Mouse (Mus musculus): ENCODE measurements at regions not wholly inside any gene's neighbourhood (a gene's known extent, or its start where the extent isn't known, plus 50 kb on each side); places are given as distances from the start of the nearest gene placed in this dataset.

GRCm38 (mm10) chr13:78482929-78483759, 283.6 kb upstream of the Nr2f1 start:
- Histone ChIP-seq H3K36me3 (ENCODE audit: control insufficient read depth, insufficient read depth, low read length, poor library complexity, severe bottlenecking) (no peaks in the 10 kb centered on the region), H3K9ac (ENCODE audit: insufficient read depth, low read depth, low read length, poor library complexity, severe bottlenecking) (no peak overlapping the region), H3K27ac (ENCODE audit: insufficient read depth, low read depth, low read length, poor library complexity, severe bottlenecking) (no peak overlapping the region), H3K4me3 (ENCODE audit: insufficient read depth in 1 of 2, low read depth in 1 of 2, low read length in 2 of 2, poor library complexity in 1 of 2, severe bottlenecking in 1 of 2) (no peak overlapping the region), H3K4me1 (ENCODE audit: control insufficient read depth in 2 of 2, insufficient read depth in 2 of 2, low read length in 2 of 2, poor library complexity in 1 of 2) (no peaks in the 10 kb centered on the region), H3K9me3 (ENCODE audit: control insufficient read depth, insufficient read depth, low read depth, low read length) (no peaks in the 10 kb centered on the region)
- TF ChIP-seq MAFK (IDR thresholded peaks at IDR 0.05; ENCODE audit: insufficient read depth, low read depth, low read length) = peak; percentile 99
- no peak for TF ChIP-seq ZNF384 (IDR thresholded peaks at IDR 0.05; ENCODE audit: low read depth, low read length)
- no peak for DNase-seq (ENCODE audit: low read depth, low spot score)
- in situ Hi-C loops (cut with MboI; ENCODE audit: low sequenced_read_pairs in 2 of 2, unreplicated experiment in 2 of 2) = no loop called here

- Histone ChIP-seq H3K4me1 (ENCODE audit: control insufficient read depth in 2 of 2, insufficient read depth in 2 of 2, low read length in 2 of 2, poor library complexity in 1 of 2) (no peaks in the 10 kb centered on the region), H3K9me3 (ENCODE audit: control insufficient read depth, insufficient read depth, low read depth, low read length) (no peaks in the 10 kb centered on the region), H3K4me3 (ENCODE audit: insufficient read depth in 1 of 2, low read depth in 1 of 2, low read length in 2 of 2, poor library complexity in 1 of 2, severe bottlenecking in 1 of 2) (no peak overlapping the region), H3K9ac (ENCODE audit: insufficient read depth, low read depth, low read length, poor library complexity, severe bottlenecking) (no peak overlapping the region), H3K27ac (ENCODE audit: insufficient read depth, low read depth, low read length, poor library complexity, severe bottlenecking) (no peak overlapping the region), H3K36me3 (ENCODE audit: control insufficient read depth, insufficient read depth, low read length, poor library complexity, severe bottlenecking) (no peaks in the 10 kb centered on the region)
- in situ Hi-C loops (cut with MboI; ENCODE audit: low sequenced_read_pairs in 2 of 2, unreplicated experiment in 2 of 2) = no loop called here
- no peak for DNase-seq (ENCODE audit: low read depth, low spot score)
- TF ChIP-seq ZNF384 (IDR thresholded peaks at IDR 0.05; ENCODE audit: low read depth, low read length) (no peak), ZC3H11A (IDR thresholded peaks at IDR 0.05; ENCODE audit: borderline replicate concordance, low read depth, low read length) (no peak), MAFK (IDR thresholded peaks at IDR 0.05; ENCODE audit: insufficient read depth, low read depth, low read length) (no peak), HCFC1 (IDR thresholded peaks at IDR 0.05; ENCODE audit: borderline replicate concordance, insufficient read depth, low read length) (no peak), CHD2 (IDR thresholded peaks at IDR 0.05; ENCODE audit: low read depth, low read length) (no peak)
Measured at GRCm38 (mm10) chr13:78451333-78452070, 251.9 kb upstream of the Nr2f1 start.

GRCm38 (mm10) chr13:78446726-78447031, 247.1 kb upstream of the Nr2f1 start:
- TF ChIP-seq ZNF384 (IDR thresholded peaks at IDR 0.05; ENCODE audit: low read depth, low read length) = no peak
- TF ChIP-seq ZC3H11A (IDR thresholded peaks at IDR 0.05; ENCODE audit: borderline replicate concordance, low read depth, low read length) = no peak
- TF ChIP-seq MAFK (IDR thresholded peaks at IDR 0.05; ENCODE audit: insufficient read depth, low read depth, low read length) = no peak
- no peak for TF ChIP-seq CHD2 (IDR thresholded peaks at IDR 0.05; ENCODE audit: low read depth, low read length)
- no peak for TF ChIP-seq HCFC1 (IDR thresholded peaks at IDR 0.05; ENCODE audit: borderline replicate concordance, insufficient read depth, low read length)
- no peaks in the 10 kb centered on the region for H3K36me3 ChIP-seq (ENCODE audit: control insufficient read depth, insufficient read depth, low read length, poor library complexity, severe bottlenecking)
- in situ Hi-C loops (cut with MboI; ENCODE audit: low sequenced_read_pairs in 2 of 2, unreplicated experiment in 2 of 2) = no loop called here

GRCm38 (mm10) chr13:78445891-78446725, 246.6 kb upstream of the Nr2f1 start:
- H3K36me3 ChIP-seq (ENCODE audit: control insufficient read depth, insufficient read depth, low read length, poor library complexity, severe bottlenecking) = no peaks in the 10 kb centered on the region
- TF ChIP-seq ZC3H11A (IDR thresholded peaks at IDR 0.05; ENCODE audit: borderline replicate concordance, low read depth, low read length) (no peak), CHD2 (IDR thresholded peaks at IDR 0.05; ENCODE audit: low read depth, low read length) (no peak), HCFC1 (IDR thresholded peaks at IDR 0.05; ENCODE audit: borderline replicate concordance, insufficient read depth, low read length) (no peak), ZNF384 (IDR thresholded peaks at IDR 0.05; ENCODE audit: low read depth, low read length) (no peak), MAFK (IDR thresholded peaks at IDR 0.05; ENCODE audit: insufficient read depth, low read depth, low read length) (no peak)
- in situ Hi-C loops (cut with MboI; ENCODE audit: low sequenced_read_pairs in 2 of 2, unreplicated experiment in 2 of 2) = no loop called here
- no peak overlapping the region for H3K27ac ChIP-seq (ENCODE audit: insufficient read depth, low read depth, low read length, poor library complexity, severe bottlenecking)
- no peaks in the 10 kb centered on the region for H3K4me1 ChIP-seq (ENCODE audit: control insufficient read depth in 2 of 2, insufficient read depth in 2 of 2, low read length in 2 of 2, poor library complexity in 1 of 2)
- H3K9ac ChIP-seq (ENCODE audit: insufficient read depth, low read depth, low read length, poor library complexity, severe bottlenecking) = no peak overlapping the region
- no peaks in the 10 kb centered on the region for H3K9me3 ChIP-seq (ENCODE audit: control insufficient read depth, insufficient read depth, low read depth, low read length)
- DNase-seq (ENCODE audit: low read depth, low spot score) = no peak
- no peak overlapping the region for H3K4me3 ChIP-seq (ENCODE audit: insufficient read depth in 1 of 2, low read depth in 1 of 2, low read length in 2 of 2, poor library complexity in 1 of 2, severe bottlenecking in 1 of 2)

More at GRCm38 (mm10) chr13:78446726-78447031, 247.1 kb upstream of the Nr2f1 start:
- no peak overlapping the region for H3K4me3 ChIP-seq (ENCODE audit: insufficient read depth in 1 of 2, low read depth in 1 of 2, low read length in 2 of 2, poor library complexity in 1 of 2, severe bottlenecking in 1 of 2)
- no peaks in the 10 kb centered on the region for H3K9me3 ChIP-seq (ENCODE audit: control insufficient read depth, insufficient read depth, low read depth, low read length)
- no peaks in the 10 kb centered on the region for H3K4me1 ChIP-seq (ENCODE audit: control insufficient read depth in 2 of 2, insufficient read depth in 2 of 2, low read length in 2 of 2, poor library complexity in 1 of 2)
- no peak for DNase-seq (ENCODE audit: low read depth, low spot score)
- no peak overlapping the region for H3K9ac ChIP-seq (ENCODE audit: insufficient read depth, low read depth, low read length, poor library complexity, severe bottlenecking)
- no peak overlapping the region for H3K27ac ChIP-seq (ENCODE audit: insufficient read depth, low read depth, low read length, poor library complexity, severe bottlenecking)
